Mouse (Mus musculus) midbrain, embryonic 10.5 days (tissue): ENCODE data around the gene Atxn7l1. TPM values are rescaled to one million over a fixed set of nuclear protein-coding genes. Genes with fewer than 3 reads are reported as not detected.

ENCODE experiments used
- DNase-seq: peaks from one replicate; pipeline ENCODE4 v3.0.0-alpha.2; 2017; ENCODE audit warnings: low spot score
- H3K27ac ChIP-seq: fragments of 300-500 bp; sonication (generic); replicated peaks from 2 replicates; pipeline ENCODE4 v1.5.1; 2016; ENCODE audit warnings: mild to moderate bottlenecking
- H3K27me3 ChIP-seq: fragments of 300-500 bp; sonication (generic); 2 replicates; pipeline ENCODE4 v1.6.1; 2016; ENCODE audit warnings: low read depth, mild to moderate bottlenecking; ENCODE audit not compliant: poor library complexity, severe bottlenecking
- H3K36me3 ChIP-seq: fragments of 300-500 bp; sonication (generic); 2 replicates; pipeline ENCODE4 v1.6.1; 2016; ENCODE audit warnings: mild to moderate bottlenecking, moderate library complexity
- H3K4me1 ChIP-seq: fragments of 300-500 bp; sonication (generic); 2 replicates; pipeline ENCODE4 v1.6.1; 2016
- H3K4me3 ChIP-seq: fragments of 300-500 bp; sonication (generic); 2 replicates; pipeline ENCODE4 v1.5.1; 2016; ENCODE audit warnings: mild to moderate bottlenecking, moderate library complexity
- H3K9me3 ChIP-seq: fragments of 300-500 bp; sonication (generic); replicated peaks from 2 replicates; pipeline ENCODE4 v1.6.1; 2016; ENCODE audit warnings: mild to moderate bottlenecking
- WGBS: fragments of 180-500 bp; shearing (Covaris S2); methylation state at CpG from one replicate; pipeline ENCODE4 v1.1.7; 2016; 5-methylcytosine and 5-hydroxymethylcytosine counted together
- polyA plus RNA-seq: library from polyadenylated mRNA; unstranded; fragments of >200 nt; fragmentation: Nextera tagmentation; extraction: Ambion mirVana; gene quantifications from 2 replicates; pipeline ENCODE4 v1.2.1, GENCODE M21; 2016

The Atxn7l1 gene
- polyA plus RNA-seq, 1 experiment from 2014 or later = 10.0 TPM

DNA sequence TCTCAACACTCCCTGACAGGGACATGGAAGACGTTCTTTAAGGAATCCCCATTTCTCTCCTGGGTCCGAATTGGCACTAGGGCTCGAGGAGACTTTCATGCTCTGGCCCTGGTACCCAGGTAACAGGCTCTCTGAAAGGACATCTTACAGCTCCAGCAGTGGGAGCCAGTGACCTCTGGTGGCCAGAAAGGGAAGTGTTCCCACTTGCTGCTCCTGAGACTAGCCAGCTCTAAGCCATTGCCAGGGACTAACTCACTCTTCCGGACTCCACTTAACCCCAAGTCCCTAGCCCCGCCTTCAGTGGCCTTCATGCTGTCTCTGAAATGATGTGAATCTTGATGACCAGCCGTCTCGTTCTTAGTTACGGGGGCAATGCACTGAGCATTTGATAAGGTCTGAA lies 186.4 kb downstream of the Atxn7l1 start:
- Histone ChIP-seq H3K27ac (no peak overlapping the region), H3K4me1 (peaks cover 8% of the 10 kb centered on the region), H3K4me3 (no peak overlapping the region), H3K27me3 (no peaks in the 10 kb centered on the region), H3K9me3 (no peaks in the 10 kb centered on the region), H3K36me3 (no peaks in the 10 kb centered on the region)
- peak; percentile 80 for DNase-seq
- WGBS = 34% methylated on average over 8 of the region's 8 CpGs

GRCm38 (mm10) chr12:33334511-33334910 lies 187.0 kb downstream of the Atxn7l1 start:
- no peaks in the 10 kb centered on the region for H3K9me3 ChIP-seq
- H3K4me3 ChIP-seq = no peak overlapping the region
- no peaks in the 10 kb centered on the region for H3K27me3 ChIP-seq
- WGBS = 88% methylated on average over 2 of the region's 2 CpGs
- H3K4me1 ChIP-seq = peaks cover 8% of the 10 kb centered on the region
- no peaks in the 10 kb centered on the region for H3K36me3 ChIP-seq
- DNase-seq = no peak
- H3K27ac ChIP-seq = no peak overlapping the region

- H3K9me3 ChIP-seq = no peaks in the 10 kb centered on the region
- peaks cover 8% of the 10 kb centered on the region for H3K4me1 ChIP-seq
- no peaks in the 10 kb centered on the region for H3K27me3 ChIP-seq
- H3K36me3 ChIP-seq = no peaks in the 10 kb centered on the region
- H3K27ac ChIP-seq = no peak overlapping the region
- WGBS = 79% methylated on average over 5 of the region's 5 CpGs
- no peak overlapping the region for H3K4me3 ChIP-seq
- no peak for DNase-seq
Measured at GRCm38 (mm10) chr12:33334951-33335350, 187.5 kb downstream of the Atxn7l1 start.

GRCm38 (mm10) chr12:33335410-33335809 lies 187.9 kb downstream of the Atxn7l1 start:
- 88% methylated on average over 4 of the region's 4 CpGs for whole genome bisulfite sequencing
- Histone ChIP-seq H3K27me3 (no peaks in the 10 kb centered on the region), H3K9me3 (no peaks in the 10 kb centered on the region), H3K4me1 (peaks cover 8% of the 10 kb centered on the region), H3K4me3 (no peak overlapping the region), H3K36me3 (no peaks in the 10 kb centered on the region), H3K27ac (no peak overlapping the region)
- no peak for DNase-seq

DNA sequence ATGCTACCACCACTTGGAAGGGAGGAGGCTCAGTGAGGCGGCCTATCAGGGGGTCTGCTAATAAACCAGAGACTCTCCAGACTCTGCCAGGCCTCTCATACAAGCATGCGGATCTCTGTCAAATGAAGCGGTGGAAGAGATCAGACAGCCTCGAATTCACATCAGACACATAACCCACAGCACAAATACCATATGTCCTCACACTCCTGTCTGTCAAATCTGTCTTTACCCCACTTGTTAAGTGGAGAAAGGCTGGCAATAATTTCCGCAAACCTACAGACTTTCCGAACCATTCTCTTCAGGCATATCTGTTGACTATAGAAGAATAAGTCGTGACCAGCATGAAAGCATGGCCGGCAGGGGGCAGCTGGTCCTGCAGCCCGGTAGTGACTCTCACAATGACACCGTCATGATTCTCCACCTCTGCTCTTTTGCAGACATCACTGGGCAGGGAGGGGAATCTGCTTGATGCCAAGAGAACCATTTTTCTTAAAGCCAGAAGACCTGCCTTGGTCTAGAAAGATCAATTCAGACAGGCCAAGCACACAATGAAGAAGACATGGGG lies 189.2 kb downstream of the Atxn7l1 start:
- no peak for DNase-seq
- WGBS = 69% methylated on average over 10 of the region's 10 CpGs
- H3K9me3 ChIP-seq = no peaks in the 10 kb centered on the region
- H3K4me3 ChIP-seq = no peak overlapping the region
- no peaks in the 10 kb centered on the region for H3K36me3 ChIP-seq
- H3K4me1 ChIP-seq = peaks cover 8% of the 10 kb centered on the region
- no peak overlapping the region for H3K27ac ChIP-seq
- H3K27me3 ChIP-seq = no peaks in the 10 kb centered on the region

DNA sequence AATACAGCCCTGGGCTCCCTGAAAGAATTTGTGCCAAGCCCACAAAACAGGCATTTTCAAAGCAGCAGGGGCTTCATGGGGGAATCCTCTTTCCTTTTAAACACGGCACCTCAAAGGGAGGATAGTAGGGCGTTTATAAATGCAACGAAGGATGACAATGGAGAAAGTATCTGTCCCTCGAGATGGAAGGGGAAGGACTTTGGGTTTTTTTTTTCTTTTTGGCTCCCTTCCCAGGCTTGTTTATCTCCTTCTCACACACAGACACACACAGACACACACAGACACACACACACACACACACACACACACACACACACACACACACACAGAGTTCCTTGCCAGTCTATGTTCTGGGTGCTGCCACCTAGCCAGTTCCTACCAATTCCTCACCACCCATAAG lies 189.8 kb downstream of the Atxn7l1 start:
- no peaks in the 10 kb centered on the region for H3K27me3 ChIP-seq
- WGBS = 65% methylated on average over 4 of the region's 4 CpGs
- H3K9me3 ChIP-seq = no peaks in the 10 kb centered on the region
- no peak for DNase-seq
- no peak overlapping the region for H3K4me3 ChIP-seq
- H3K36me3 ChIP-seq = no peaks in the 10 kb centered on the region
- peaks cover 9% of the 10 kb centered on the region for H3K4me1 ChIP-seq
- no peak overlapping the region for H3K27ac ChIP-seq

- DNase-seq = no peak
Measured at GRCm38 (mm10) chr12:33338170-33338569, 190.7 kb downstream of the Atxn7l1 start.

GRCm38 (mm10) chr12:33339822-33340221 lies 192.3 kb downstream of the Atxn7l1 start:
- H3K9me3 ChIP-seq = no peaks in the 10 kb centered on the region
- H3K36me3 ChIP-seq = no peaks in the 10 kb centered on the region
- no peak overlapping the region for H3K27ac ChIP-seq
- H3K4me3 ChIP-seq = no peak overlapping the region
- 84% methylated on average over 4 of the region's 4 CpGs for WGBS
- no peak for DNase-seq
- peaks cover 16% of the 10 kb centered on the region for H3K27me3 ChIP-seq
- H3K4me1 ChIP-seq = peaks cover 16% of the 10 kb centered on the region

More at GRCm38 (mm10) chr12:33338170-33338569, 190.7 kb downstream of the Atxn7l1 start:
- Histone ChIP-seq H3K4me1 (peaks cover 6% of the 10 kb centered on the region), H3K27ac (no peak overlapping the region), H3K4me3 (no peak overlapping the region), H3K9me3 (no peaks in the 10 kb centered on the region), H3K36me3 (no peaks in the 10 kb centered on the region), H3K27me3 (peaks cover under 1% of the 10 kb centered on the region; the same call in 1 of the 2 replicates)
- 42% methylated on average over 5 of the region's 5 CpGs for WGBS

DNA sequence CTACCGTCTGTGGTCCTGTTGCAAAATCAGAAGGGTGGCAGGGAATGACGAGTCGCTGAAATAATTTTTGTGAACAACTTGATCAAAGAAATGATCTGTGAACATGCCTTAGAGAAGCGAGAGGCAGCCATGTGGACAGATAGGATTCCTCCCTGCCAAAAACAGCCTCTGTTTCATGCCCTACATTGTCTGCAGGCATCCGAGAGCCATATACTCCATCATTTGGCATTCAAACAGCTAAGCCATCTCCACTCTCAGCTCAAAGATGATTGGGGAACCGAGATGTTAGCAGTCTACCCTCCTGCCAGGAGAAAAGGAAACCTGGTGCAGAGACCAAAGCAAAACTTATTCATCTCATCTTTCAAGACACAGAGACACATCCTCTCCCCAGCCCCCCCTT lies 193.2 kb downstream of the Atxn7l1 start:
- H3K4me1 ChIP-seq = peaks cover 25% of the 10 kb centered on the region
- DNase-seq = no peak
- no peak overlapping the region for H3K4me3 ChIP-seq
- WGBS = 87% methylated on average over 6 of the region's 6 CpGs
- no peak overlapping the region for H3K27ac ChIP-seq
- H3K36me3 ChIP-seq = no peaks in the 10 kb centered on the region
- no peaks in the 10 kb centered on the region for H3K9me3 ChIP-seq
- H3K27me3 ChIP-seq = peaks cover 25% of the 10 kb centered on the region

GRCm38 (mm10) chr12:33341351-33341892 lies 193.9 kb downstream of the Atxn7l1 start:
- no peak overlapping the region for H3K27ac ChIP-seq

GRCm38 (mm10) chr12:33344970-33345772 lies 197.7 kb downstream of the Atxn7l1 start:
- Histone ChIP-seq H3K27ac (peak overlapping the region; percentile 71; the same call in 1 of the 2 replicates), H3K4me3 (peak overlapping the region; percentile 48), H3K27me3 (peaks cover 40% of the 10 kb centered on the region), H3K4me1 (peaks cover 32% of the 10 kb centered on the region), H3K9me3 (no peaks in the 10 kb centered on the region), H3K36me3 (no peaks in the 10 kb centered on the region)
- DNase-seq = peak; percentile 46
- whole genome bisulfite sequencing = 4% methylated on average over 25 of the region's 25 CpGs

More at GRCm38 (mm10) chr12:33341351-33341892, 193.9 kb downstream of the Atxn7l1 start:
- no peaks in the 10 kb centered on the region for H3K36me3 ChIP-seq
- DNase-seq = no peak
- peaks cover 32% of the 10 kb centered on the region for H3K27me3 ChIP-seq
- no peak overlapping the region for H3K4me3 ChIP-seq
- H3K4me1 ChIP-seq = peaks cover 32% of the 10 kb centered on the region
- WGBS = 85% methylated on average over 17 of the region's 17 CpGs
- no peaks in the 10 kb centered on the region for H3K9me3 ChIP-seq

- H3K27ac ChIP-seq = no peak overlapping the region; the same call in 1 of the 2 replicates
- H3K9me3 ChIP-seq = no peaks in the 10 kb centered on the region
- H3K4me1 ChIP-seq = peaks cover 32% of the 10 kb centered on the region
- peaks cover 40% of the 10 kb centered on the region for H3K27me3 ChIP-seq
- peak overlapping the region; percentile 48 for H3K4me3 ChIP-seq
- 30% methylated on average over 23 of the region's 23 CpGs for WGBS
- H3K36me3 ChIP-seq = no peaks in the 10 kb centered on the region
- peak; percentile 30 for DNase-seq
Measured at GRCm38 (mm10) chr12:33345773-33346435, 198.4 kb downstream of the Atxn7l1 start.
